Mouse (Mus musculus) CD4-positive, CD25-positive, alpha-beta regulatory T cell, adult 2 months (primary cell): Measurements from ENCODE around the gene Pyy.

ENCODE experiments used
- DNase-seq: peaks from one replicate; pipeline ENCODE4 v3.0.0-alpha.2; 2012; ENCODE audit warnings: low read depth, low spot score

The Pyy gene

DNA sequence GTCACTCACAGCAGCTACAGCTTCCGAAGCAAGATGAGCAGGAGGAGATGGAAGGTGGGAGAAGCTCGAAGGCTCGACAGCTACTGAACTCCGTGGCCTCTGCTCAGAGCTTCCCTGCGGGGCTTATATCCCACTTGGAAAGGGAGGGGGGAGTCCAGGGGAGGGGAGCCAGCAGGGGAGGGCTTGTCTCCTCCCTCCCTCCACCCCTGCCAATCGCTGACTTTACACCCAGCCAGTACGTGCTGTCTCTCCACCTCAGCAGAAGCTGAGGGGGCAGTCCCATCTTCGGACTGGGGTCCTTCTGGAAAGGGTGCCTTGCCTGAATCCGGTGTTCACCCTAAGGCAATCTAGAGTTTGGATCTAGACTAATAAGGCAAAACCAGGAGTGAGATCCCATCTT lies at the start of gene Pyy:
Gene Pyy (minus strand): TSS at position 101 of the 400 bp plus-strand sequence.
- no peak for DNase-seq

GRCm38 (mm10) chr11:102156786-102157089 lies 49.1 kb upstream of the Pyy start:
- DNase-seq, result no peak

DNA sequence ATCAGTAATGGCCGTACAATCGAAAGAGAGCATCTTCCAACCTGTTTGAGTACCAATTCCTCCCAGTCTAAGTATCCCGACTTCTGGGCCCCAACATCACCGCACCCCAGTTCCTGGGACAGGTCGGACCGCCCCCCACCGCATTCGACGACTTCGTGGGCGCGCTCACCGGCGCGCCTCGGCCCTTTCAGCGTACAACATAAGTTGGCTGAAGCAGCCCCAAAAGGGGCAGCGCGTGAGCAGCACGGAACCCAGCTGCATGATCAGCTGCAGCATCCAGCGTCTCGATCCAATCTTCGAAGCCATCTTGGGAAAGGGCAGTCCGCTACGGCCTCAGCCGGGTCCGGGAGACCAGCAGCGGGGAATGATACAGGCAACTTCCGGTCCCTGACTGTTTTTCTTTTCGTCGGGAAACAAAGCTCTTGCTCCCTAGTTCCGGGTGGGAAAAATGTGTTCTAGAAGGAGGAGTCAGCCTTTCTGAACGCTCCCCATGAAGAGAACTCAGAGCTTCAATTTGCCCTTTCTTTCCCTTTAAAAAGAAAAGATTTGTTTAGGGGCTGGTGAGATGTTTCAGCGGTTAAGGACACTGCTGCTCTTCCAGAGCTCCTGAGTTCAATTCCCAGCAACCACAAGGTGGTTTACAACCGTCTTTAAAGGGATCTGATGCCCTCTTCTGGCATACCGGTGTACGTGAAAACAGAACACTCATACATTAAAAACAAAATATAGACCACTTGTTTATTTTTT lies 48.6 kb upstream of the Pyy start, which contains the start of gene Tmem101:
Gene Tmem101 (minus strand): TSS at position 366 of the 747 bp plus-strand sequence.
- peak; percentile 80 for DNase-seq

DNA sequence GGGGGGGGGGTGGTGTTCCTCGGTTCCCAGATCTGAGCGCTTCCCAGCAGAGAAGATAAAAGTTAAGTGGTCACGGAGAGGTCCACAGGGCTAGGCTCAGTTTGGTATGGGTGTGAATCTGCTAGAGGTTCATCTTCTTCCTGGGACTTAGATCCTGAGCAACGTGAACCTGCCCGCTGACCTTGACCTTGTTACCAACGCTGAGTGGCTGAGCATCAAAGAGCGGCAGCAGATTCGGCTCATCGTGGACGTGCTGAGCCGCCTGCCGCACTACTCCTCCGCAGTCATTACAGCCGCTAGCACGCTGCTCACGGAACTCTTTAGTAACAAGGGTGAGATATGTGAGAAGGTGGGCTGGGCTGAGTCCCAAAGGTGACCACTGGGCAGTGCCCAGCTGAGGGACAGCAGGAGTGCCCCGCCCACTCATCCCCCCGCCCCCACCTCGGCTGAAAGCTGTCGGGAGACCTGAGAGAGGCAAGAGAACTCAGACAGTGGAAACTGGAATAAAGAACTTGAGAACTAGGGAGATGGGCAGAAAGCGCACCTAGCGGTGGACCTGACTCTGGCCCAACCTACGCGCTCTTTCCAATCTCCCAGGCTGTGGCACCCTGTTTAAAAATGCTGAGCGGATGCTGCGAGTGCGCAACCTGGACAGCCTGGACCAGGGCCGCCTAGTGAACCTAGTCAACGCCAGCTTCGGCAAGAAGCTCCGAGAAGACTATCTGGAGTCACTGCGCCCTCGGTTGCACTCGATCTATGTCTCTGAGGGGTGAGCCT lies 39.8 kb upstream of the Pyy start:
- DNase-seq, result no peak

DNA sequence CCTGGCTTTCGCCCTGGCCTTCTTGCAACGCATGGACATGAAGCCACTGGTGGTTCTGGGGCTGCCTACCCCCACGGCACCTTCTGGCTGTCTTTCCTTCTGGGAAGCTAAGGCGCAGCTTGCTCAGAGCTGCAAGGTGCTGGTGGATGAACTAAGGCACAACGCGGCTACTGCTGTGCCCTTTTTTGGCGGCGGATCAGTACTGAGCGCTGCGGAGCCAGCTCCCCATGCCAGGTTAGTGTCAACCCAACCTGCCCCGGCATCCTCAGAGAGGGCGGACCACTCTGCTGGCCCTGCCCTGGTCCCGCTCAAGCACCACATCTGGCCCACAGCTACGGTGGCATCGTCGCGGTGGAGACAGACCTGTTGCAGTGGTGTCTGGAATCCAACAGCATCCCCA lies 38.9 kb upstream of the Pyy start:
- no peak for DNase-seq

GRCm38 (mm10) chr11:102146005-102146404 lies 38.4 kb upstream of the Pyy start:
- no peak for DNase-seq

DNA sequence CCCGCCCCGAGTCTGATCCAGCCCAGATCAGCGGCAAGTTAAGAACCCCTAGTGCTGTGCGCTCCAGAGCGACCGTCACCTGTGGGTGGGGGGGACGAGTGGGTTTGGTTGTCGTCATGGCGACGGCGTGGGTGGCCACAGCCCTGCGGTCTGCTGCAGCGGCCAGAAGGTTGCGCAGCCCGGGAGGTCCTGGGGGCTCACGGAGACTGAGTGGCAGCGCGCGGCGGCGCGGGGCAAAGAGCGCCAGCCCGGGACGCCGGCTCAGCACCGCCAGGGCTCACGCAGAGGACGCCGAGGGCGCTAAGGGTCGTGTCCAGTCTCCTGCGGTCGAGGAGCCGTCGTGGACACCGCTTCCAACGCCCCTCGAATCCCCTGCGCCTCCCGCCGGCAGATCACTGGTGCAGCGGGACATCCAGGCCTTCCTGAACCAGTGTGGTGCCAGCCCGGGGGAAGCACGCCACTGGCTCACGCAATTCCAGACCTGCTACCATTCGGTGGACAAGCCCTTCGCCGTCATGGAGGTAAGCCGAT lies 37.9 kb upstream of the Pyy start, which contains the start of gene Nags:
Gene Nags (plus strand): TSS at position 43 of the 531 bp plus-strand sequence.
- DNase-seq, result no peak

DNA sequence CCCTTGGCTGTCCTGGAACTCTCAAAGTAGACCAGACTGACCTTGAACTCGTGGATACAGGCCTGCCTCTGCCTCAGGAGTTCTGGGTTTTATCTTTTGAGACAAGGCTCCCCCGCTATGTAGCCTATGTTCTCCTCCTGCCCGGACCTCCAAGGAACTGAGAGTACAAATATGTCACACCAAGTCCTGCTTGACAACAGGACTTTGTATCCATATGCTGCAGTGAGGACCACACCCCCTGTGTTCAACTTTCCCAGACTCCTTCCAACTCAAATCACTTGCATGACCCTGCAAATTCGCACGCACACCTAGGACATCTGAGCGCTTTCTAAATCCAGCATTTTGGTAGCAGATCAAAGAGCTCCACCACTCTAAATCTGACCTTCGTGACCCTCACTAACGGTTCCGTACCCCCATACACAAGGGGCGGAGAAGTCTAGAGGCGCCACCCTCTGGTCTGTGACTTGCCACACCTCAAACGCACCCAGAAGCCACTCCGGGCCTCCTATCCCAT lies 37.4 kb upstream of the Pyy start:
- DNase-seq, result no peak

GRCm38 (mm10) chr11:102142355-102142754 lies 34.7 kb upstream of the Pyy start:
- DNase-seq, result no peak

DNA sequence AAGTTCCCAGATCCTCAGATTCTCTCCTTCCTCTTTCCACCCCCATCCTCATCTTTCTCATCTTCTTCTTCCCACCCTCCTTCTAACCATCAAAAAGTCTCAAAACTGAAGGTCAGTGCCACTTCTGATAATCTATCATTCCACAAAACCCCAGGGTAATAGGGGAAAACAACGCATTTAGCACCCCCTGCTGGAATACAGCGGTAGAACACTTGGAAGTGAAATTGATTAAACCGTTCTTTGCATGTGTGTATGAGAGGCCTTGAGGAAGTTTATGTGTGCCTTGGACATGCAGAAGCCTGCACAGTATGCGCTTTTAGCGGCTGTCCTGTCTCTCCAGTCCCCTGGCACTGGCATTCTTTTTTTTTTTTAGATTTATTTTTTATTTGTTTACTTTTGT lies 32.9 kb upstream of the Pyy start:
- DNase-seq, result peak; percentile 78

DNA sequence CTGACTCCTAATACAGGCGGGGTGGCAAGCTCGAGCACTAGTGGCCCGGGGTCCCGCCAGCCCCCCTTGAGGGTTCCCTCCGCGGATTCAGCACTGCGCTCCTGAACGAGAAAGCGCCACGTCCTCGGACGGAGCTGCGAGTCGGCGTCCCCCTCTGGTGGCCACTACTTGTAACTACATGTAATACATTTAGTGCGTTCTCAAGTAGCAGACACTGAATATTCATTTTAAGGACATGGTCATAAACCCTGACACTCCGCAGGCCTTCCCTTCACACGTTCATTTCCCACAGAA lies 30.8 kb upstream of the Pyy start:
- DNase-seq, result peak; percentile 80

- no peak for DNase-seq
These were observed 30.2 kb upstream of the Pyy start for GRCm38 (mm10) chr11:102137625-102138446.

DNA sequence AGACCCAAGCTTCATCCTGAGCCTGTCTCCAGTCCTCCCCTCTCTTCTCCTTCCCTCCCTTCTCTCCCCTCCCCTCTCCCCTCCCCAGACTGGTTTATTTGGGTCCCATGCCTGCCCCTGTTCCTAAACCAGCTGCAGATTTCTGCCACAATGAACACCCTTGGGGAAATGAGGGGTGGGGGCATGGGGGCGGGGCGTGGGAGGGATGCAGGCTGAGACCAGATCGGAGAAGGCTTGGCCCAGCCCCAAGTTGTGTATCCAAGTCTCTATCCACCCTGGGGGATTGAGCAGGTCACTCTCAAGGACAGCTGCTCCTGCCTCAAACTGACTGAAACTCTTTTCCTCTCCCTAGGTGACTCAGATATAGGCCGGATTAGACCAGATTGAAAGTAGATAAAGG lies 26.9 kb upstream of the Pyy start:
- DNase-seq, result no peak

GRCm38 (mm10) chr11:102117386-102117785 lies 9.8 kb upstream of the Pyy start:
- no peak for DNase-seq

DNA sequence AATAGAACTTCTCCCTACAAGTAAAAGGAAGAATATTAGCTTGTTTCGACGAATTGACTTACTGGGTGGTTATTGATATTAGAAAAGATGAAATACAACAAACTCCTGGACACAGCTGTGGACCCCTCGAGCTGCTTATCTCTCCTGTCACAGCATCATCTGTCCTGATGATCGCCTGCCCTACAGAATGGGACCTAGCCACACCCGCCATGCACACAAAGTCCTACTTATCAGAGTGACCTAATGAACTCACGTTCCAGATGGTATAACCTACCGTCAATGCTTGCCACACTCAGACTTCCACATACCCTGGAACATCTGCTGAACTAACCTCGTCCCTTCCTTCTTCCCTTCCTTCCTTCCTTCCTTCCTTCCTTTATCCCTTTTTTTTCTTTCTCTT lies 8.6 kb upstream of the Pyy start:
- DNase-seq, result no peak

GRCm38 (mm10) chr11:102111576-102111975 lies 3.9 kb upstream of the Pyy start:
- no peak for DNase-seq

DNA sequence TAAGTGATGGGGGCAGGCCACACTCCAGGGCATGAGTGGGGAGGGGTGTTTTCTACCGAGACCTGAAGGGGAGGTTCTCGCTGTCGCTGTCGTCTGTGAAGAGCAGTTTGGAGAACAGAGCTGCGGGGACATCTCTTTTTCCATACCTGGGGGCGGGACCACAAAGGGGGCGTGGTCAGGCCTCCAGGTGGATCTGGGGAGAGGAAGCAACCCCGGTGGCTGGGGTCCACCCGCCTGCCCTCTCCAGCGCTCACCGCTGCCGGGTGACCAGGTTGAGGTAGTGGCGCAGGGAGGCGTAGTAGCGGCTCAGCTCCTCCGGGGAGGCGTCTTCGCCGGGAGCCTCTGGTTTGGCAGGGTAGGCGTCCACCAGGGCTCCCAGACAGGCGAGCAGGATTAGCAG lies 721 bp downstream of the Pyy start:
- DNase-seq, result no peak

GRCm38 (mm10) chr11:102102485-102103258 lies 5.0 kb downstream of the Pyy start:
- peak; percentile 72 for DNase-seq

DNA sequence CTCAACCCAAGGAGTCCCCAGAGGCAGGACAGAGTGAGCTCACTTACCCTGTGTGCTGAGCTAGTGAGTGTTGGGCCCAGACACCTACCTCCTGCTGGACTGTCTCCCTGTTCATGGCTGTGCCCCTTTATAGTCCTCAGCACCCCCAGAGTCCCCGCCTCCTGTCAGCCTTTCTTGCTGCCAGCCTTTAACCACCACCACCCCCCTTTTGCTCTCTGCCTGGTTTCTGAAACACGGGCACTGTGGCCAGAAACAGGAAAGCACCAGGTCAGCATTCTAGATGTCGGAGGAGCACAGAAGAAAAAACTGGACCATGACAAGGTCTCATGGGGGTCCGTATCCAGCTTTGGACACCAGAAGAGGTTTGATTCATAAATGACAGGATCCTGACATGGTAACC lies 6.4 kb downstream of the Pyy start, which contains the start of gene Ppy:
Gene Ppy (minus strand): TSS at position 101 of the 400 bp plus-strand sequence.
- DNase-seq, result no peak

DNA sequence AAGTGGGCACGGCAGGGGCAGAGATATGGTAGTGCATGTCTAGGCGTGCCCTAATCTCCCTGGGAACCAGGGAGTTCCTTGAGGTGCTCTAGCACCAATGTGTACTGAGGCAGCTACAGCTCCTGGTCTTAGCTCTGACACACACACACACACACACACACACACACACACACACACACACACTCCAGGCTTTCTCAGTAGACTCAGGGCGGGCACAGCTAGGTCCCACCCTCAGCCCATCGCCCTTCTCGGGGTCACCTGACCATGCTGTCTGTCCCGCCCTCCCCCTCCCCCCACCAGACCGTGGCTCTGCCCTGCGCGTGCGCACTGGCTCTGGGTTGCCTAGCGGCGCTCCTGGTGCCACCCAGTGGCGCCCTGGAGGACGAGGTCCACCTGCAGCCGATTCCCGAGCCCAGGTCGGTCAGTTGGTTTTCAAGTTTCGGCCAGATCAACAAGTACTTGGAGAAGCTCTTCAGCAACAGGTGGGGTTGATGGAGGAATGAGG lies 10.7 kb downstream of the Pyy start:
- peak; percentile 80 for DNase-seq

DNA sequence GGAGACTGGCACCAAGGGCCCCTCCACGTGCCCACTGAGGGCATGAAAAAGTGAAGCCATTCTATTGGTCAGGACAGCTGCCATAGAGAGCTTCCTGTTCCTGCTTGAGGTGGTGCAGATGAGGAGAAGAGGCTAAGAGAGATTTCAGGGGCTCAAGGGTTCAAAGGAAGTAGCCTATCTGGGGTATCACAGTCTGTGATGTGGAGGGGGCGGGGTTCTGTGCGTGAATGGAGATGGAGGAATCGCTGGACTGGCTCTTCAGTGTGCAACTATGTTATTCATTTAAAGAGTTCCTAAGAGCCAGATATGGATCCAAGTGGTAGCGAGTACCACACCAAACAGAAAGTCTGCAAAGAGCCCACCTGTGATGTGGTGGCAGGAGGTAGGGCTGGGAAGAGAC lies 11.2 kb downstream of the Pyy start:
- no peak for DNase-seq
